8 mouse cellular contexts compared by ENCODE assay signal in genomic region chr5:123391442-123391809, GRCm38 (mm10). TPM values are rescaled to one million over a fixed set of nuclear protein-coding genes. Genes with fewer than 3 reads are reported as not detected.
DNase-seq lines count a peak whose midpoint lies in the region; ATAC-seq lines count a peak whose summit lies in the region.

No protein-coding gene starts in this region.

- peak overlapping the region; percentile 42 for H3K4me3 ChIP-seq in hindbrain, embryonic 13.5 days
- H3K4me3 ChIP-seq in limb, embryonic 13.5 days, result peak overlapping the region; percentile 42

- peak; percentile 60; the same call in 1 of the 2 replicates for ATAC-seq in hindbrain, embryonic 13.5 days (ENCODE audit: low FRiP score)
- ATAC-seq in limb, embryonic 13.5 days (ENCODE audit: low FRiP score, low read depth), result no peak

- H3K27ac ChIP-seq in hindbrain, embryonic 13.5 days, result no peak overlapping the region
- no peak overlapping the region for H3K27ac ChIP-seq in limb, embryonic 13.5 days

- no peaks in the 10 kb centered on the region for H3K36me3 ChIP-seq in hindbrain, embryonic 13.5 days
- no peaks in the 10 kb centered on the region for H3K36me3 ChIP-seq in limb, embryonic 13.5 days

- whole genome bisulfite sequencing in hindbrain, embryonic 13.5 days, result 4% methylated on average over 5 of the region's 5 CpGs
- WGBS in limb, embryonic 13.5 days, result 10% methylated on average over 5 of the region's 5 CpGs

- H3K27me3 ChIP-seq in hindbrain, embryonic 13.5 days, result 0 out of 2 replicates have a peak, but pooled peaks cover 2% of the 10 kb centered on the region
- no peaks in the 10 kb centered on the region for H3K27me3 ChIP-seq in limb, embryonic 13.5 days

- peak overlapping the region; percentile 43 for H3K9ac ChIP-seq in hindbrain, embryonic 13.5 days
- peak overlapping the region; percentile 50 for H3K9ac ChIP-seq in limb, embryonic 13.5 days

- peak overlapping the region; percentile 69 for H3K4me2 ChIP-seq in hindbrain, embryonic 13.5 days
- peak overlapping the region; percentile 68 for H3K4me2 ChIP-seq in limb, embryonic 13.5 days (replicated peaks)

- no peaks in the 10 kb centered on the region for H3K9me3 ChIP-seq in hindbrain, embryonic 13.5 days
- H3K9me3 ChIP-seq in limb, embryonic 13.5 days, result 0 out of 2 replicates have a peak, but pooled peaks cover 3% of the 10 kb centered on the region

- DNase-seq in adrenal gland, postnatal 10 days, result peak; percentile 62
- no peak for DNase-seq in adrenal gland, postnatal 25 days
- DNase-seq in urinary bladder, postnatal 14 days (ENCODE audit: low spot score), result peak; percentile 33
- no peak for DNase-seq in urinary bladder, postnatal 25 days (ENCODE audit: low spot score)
- peak; percentile 81 for DNase-seq in retina, embryonic 14.5 days (ENCODE audit: low spot score)
- DNase-seq in spleen, postnatal 10 days (ENCODE audit: low spot score in 2 of 2), result no peak

- H3K4me1 ChIP-seq in hindbrain, embryonic 13.5 days (replicated peaks), result peaks cover 31% of the 10 kb centered on the region
- peaks cover 28% of the 10 kb centered on the region for H3K4me1 ChIP-seq in limb, embryonic 13.5 days

RNA-seq across cellular contexts. Expression of gene Mlxip, which starts 3.2 kb away (rescaled TPM):
- total RNA-seq in adrenal gland, postnatal 10 days (2021), result 10 to 100 TPM; 24.4 to 27.8 TPM
- 25.3 and 30.5 TPM in 2 replicates for total RNA-seq in adrenal gland, postnatal 25 days (2021)
- 18.4 and 19.5 TPM in 2 replicates for polyA plus RNA-seq in hindbrain, embryonic 13.5 days (2015; fragmentation: Nextera tagmentation; extraction: Ambion mirVana)
- polyA plus RNA-seq in limb, embryonic 13.5 days (2015; fragmentation: Nextera tagmentation; extraction: Ambion mirVana), result 13.9 and 15.1 TPM in 2 replicates

RNA-seq across cellular contexts. Expression of gene Bcl7a, which starts 47.8 kb away (rescaled TPM):
- 10 to 100 TPM; 14.1 to 20.6 TPM for total RNA-seq in adrenal gland, postnatal 10 days (2021)
- total RNA-seq in adrenal gland, postnatal 25 days (2021), result 13.7 and 15.4 TPM in 2 replicates
- polyA plus RNA-seq in hindbrain, embryonic 13.5 days (2015; fragmentation: Nextera tagmentation; extraction: Ambion mirVana), result 47.1 and 48.6 TPM in 2 replicates
- polyA plus RNA-seq in limb, embryonic 13.5 days (2015; fragmentation: Nextera tagmentation; extraction: Ambion mirVana), result 31.2 and 33.1 TPM in 2 replicates

Comparison
In these comparisons a context has a peak if more than half of its experiments do, and no peak if none do; other contexts are left out.
1. DNase-seq: peak in adrenal gland, postnatal 10 days (single experiment), urinary bladder, postnatal 14 days (single experiment) and retina, embryonic 14.5 days (single experiment); none in adrenal gland, postnatal 25 days (single experiment), urinary bladder, postnatal 25 days (single experiment) and spleen, postnatal 10 days (0 of 2).